Mouse (Mus musculus) forebrain, embryonic 14.5 days (tissue): ENCODE results near the gene Sf3a2. TPM values are rescaled to one million over a fixed set of nuclear protein-coding genes. Genes with fewer than 3 reads are reported as not detected.

Source experiments
- ATAC-seq: fragments of 200-750 bp; cut with Nextera tagmentation; 2 replicates; pipeline ENCODE4 v1.8.0; 2017; ENCODE audit warnings: mild to moderate bottlenecking, moderate library complexity
- DNase-seq: peaks from one replicate; pipeline ENCODE4 v3.0.0-alpha.2; 2015; ENCODE audit warnings: low spot score
- H3K27ac ChIP-seq: fragments of 300-500 bp; sonication (generic); 2 replicates; pipeline ENCODE4 v1.5.1; 2014; ENCODE audit warnings: low read depth, mild to moderate bottlenecking, control low read depth, low read length, moderate library complexity
- H3K27me3 ChIP-seq: fragments of 300-500 bp; sonication (generic); replicated peaks from 2 replicates; pipeline ENCODE4 v1.6.1; 2014; ENCODE audit warnings: low read length, control low read depth, mixed read lengths; ENCODE audit not compliant: control insufficient read depth, insufficient read depth
- H3K36me3 ChIP-seq: fragments of 300-500 bp; sonication (generic); 2 replicates; pipeline ENCODE4 v1.6.1; 2014; ENCODE audit warnings: low read length, control low read depth; ENCODE audit not compliant: control insufficient read depth, insufficient read depth
- H3K4me1 ChIP-seq: fragments of 300-500 bp; sonication (generic); 2 replicates; pipeline ENCODE4 v1.6.1; 2014; ENCODE audit warnings: antibody characterized with exemption, low read length, control low read depth; ENCODE audit not compliant: control insufficient read depth, insufficient read depth
- H3K4me2 ChIP-seq: fragments of 300-500 bp; sonication (generic); 2 replicates; pipeline ENCODE4 v1.6.1; 2014; ENCODE audit warnings: mild to moderate bottlenecking, control low read depth, low read length
- H3K4me3 ChIP-seq: fragments of 300-500 bp; sonication (generic); 2 replicates; pipeline ENCODE4 v1.5.1; 2014; ENCODE audit warnings: low read depth, low read length, control low read depth
- H3K9ac ChIP-seq: fragments of 300-500 bp; sonication (generic); 2 replicates; pipeline ENCODE4 v1.6.1; 2014; ENCODE audit warnings: mild to moderate bottlenecking, low read length, control low read depth, moderate library complexity
- H3K9me3 ChIP-seq: fragments of 300-500 bp; sonication (generic); replicated peaks from 2 replicates; pipeline ENCODE4 v1.6.1; 2016; ENCODE audit warnings: low read length, control low read depth, mixed read lengths; ENCODE audit not compliant: control insufficient read depth
- WGBS: fragments of 180-500 bp; shearing (Covaris S2); extraction: QIAGEN DNeasy Blood & Tissue Kit; methylation state at CpG from one replicate; pipeline ENCODE4 v1.1.7; 2014; 5-methylcytosine and 5-hydroxymethylcytosine counted together
- polyA plus RNA-seq: library from polyadenylated mRNA; unstranded; fragments of >200 nt; fragmentation: Nextera tagmentation; extraction: Ambion mirVana; gene quantifications from 2 replicates; pipeline ENCODE4 v1.2.1, GENCODE M21; 2014

Gene Sf3a2
- polyA plus RNA-seq, 1 experiment from 2014 or later: 66.6 TPM

DNA sequence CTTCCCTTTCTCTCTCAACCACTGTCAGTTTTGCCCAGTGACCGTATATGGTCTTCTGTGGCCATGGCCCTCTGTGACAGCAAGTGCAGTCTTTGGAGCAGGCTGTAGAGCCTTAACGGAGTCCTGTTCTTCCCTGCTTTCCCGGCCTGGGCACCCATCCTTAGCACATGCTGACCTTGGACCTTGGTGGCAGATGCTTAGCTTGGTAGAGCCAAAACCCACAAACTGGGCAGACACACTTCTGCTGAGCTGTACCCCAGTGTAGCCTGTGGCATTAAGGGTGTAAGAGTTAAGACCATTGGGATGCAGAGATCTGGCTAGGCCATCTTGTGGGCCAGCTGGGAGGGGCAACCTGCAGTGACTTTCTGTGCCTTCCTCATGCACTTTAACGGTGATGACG is 24.2 kb upstream of the Sf3a2 start:
- DNase-seq: no peak
- 84% methylated on average over 5 of the region's 5 CpGs for WGBS
- peak overlapping the region; percentile 70; the same call in 1 of the 2 replicates for H3K27ac ChIP-seq

DNA sequence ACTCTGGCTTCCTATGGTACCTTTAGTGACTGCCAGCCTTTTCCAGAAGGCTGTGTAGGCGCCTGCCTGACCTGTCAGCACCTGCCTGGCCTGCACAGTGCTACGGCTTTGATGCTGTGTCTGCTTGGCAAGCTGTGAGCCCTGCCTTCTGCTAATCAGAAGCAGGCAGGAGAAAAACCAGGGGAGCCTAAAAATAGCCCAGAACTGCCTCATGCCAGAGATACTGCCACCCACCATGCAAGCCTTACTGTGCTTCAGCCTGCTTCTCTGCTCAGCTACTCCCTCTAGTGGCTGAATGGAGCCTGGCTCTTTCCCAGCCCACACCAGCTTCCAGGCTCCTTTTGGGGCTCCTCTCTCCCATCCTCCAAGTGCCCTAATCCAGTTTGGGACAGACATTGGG is 23.4 kb upstream of the Sf3a2 start:
- H3K4me2 ChIP-seq: no peak overlapping the region
- H3K36me3 ChIP-seq: peaks cover 99% of the 10 kb centered on the region
- no peaks in the 10 kb centered on the region for H3K27me3 ChIP-seq
- ATAC-seq (peak; percentile 72), DNase-seq (peak; percentile 78)
- H3K4me1 ChIP-seq: no peaks in the 10 kb centered on the region
- peak overlapping the region; percentile 70 for H3K27ac ChIP-seq
- no peak overlapping the region for H3K4me3 ChIP-seq
- H3K9me3 ChIP-seq: no peaks in the 10 kb centered on the region
- 45% methylated on average over 2 of the region's 2 CpGs for WGBS
- H3K9ac ChIP-seq: no peak overlapping the region

More for the DNA sequence above, 24.2 kb upstream of the Sf3a2 start:
- no peaks in the 10 kb centered on the region for H3K9me3 ChIP-seq
- H3K9ac ChIP-seq: no peak overlapping the region
- no peaks in the 10 kb centered on the region for H3K27me3 ChIP-seq
- H3K4me1 ChIP-seq: no peaks in the 10 kb centered on the region
- no peak overlapping the region for H3K4me3 ChIP-seq
- no peak for ATAC-seq
- peaks cover 97% of the 10 kb centered on the region for H3K36me3 ChIP-seq
- no peak overlapping the region for H3K4me2 ChIP-seq

DNA sequence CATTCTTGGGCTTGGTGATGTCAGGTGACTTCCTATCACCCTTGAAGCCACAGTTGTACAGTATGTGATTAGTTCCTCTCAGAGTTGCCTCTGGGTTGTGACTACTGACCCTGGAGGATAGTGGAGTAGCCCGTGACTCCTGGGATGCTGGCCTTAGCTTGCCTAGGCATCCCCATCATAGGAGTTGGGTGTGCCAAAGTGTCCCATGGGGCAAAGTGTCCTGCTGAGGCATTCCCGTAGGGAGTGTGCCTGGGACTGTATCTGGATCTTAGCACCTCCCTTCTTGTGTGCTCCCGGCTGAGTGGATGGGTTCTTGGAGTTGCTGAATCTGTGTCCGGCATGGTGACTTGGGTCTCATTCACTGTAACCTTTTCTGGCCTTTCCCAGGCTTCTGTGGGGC is 23.0 kb upstream of the Sf3a2 start:
- no peak overlapping the region for H3K27ac ChIP-seq
- H3K9me3 ChIP-seq: no peaks in the 10 kb centered on the region
- ATAC-seq (no peak), DNase-seq (no peak)
- peaks cover 98% of the 10 kb centered on the region for H3K36me3 ChIP-seq
- H3K27me3 ChIP-seq: no peaks in the 10 kb centered on the region
- no peaks in the 10 kb centered on the region for H3K4me1 ChIP-seq
- H3K4me2 ChIP-seq: no peak overlapping the region
- 92% methylated on average over 4 of the region's 4 CpGs for WGBS
- no peak overlapping the region for H3K9ac ChIP-seq
- no peak overlapping the region for H3K4me3 ChIP-seq

DNA sequence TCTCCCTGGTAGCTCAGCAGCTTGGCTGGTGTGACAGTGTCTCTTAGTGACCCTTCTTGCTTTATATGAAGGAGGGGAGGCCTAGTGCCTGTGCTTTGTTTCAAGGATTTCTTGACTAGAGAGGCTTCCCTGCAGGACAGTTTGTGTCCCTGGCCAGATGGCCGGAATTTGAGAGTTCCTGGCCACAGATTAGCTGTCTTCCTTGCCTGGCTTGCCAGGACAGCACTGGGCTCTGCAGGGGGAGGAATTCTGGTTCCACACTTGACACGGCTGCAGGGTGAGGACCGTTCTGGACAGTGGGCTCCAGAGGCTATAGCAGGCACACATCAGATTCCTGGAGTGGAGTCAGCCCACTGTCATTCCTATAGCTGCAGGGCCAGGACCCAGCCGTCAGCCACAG is 22.3 kb upstream of the Sf3a2 start:
- DNase-seq: no peak
- H3K36me3 ChIP-seq: peaks cover 98% of the 10 kb centered on the region

DNA sequence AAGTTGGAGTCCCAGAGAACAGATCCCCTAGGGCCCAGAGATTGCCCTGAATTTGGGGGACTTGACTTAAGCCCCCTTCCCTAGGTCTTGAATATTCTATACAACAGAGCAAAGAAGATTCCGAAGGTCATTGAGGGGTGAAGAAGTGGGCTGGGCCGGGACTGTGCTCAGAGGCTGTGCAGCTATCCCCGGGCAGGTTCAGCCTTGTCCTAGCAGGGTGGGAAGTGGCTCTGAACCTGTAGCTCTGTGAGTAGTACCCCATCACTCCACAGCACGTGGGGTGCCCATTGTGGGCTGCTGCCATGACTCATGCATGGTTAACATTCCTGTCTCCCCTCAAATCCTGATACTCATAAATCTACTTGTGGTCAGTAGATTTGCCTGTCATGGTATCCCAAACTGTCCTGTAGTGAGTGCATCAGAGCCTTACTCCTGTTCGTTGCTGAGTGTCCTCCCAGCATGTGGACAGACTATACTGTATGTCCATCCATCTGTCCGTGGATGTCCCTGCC is 21.6 kb upstream of the Sf3a2 start:
- Histone ChIP-seq H3K9me3 (no peaks in the 10 kb centered on the region), H3K36me3 (peaks cover 98% of the 10 kb centered on the region)

More for the DNA sequence above, 22.3 kb upstream of the Sf3a2 start:
- Histone ChIP-seq H3K4me3 (no peak overlapping the region), H3K27ac (no peak overlapping the region), H3K9ac (no peak overlapping the region), H3K27me3 (no peaks in the 10 kb centered on the region), H3K4me2 (no peak overlapping the region), H3K4me1 (no peaks in the 10 kb centered on the region), H3K9me3 (no peaks in the 10 kb centered on the region)
- no peak for ATAC-seq
- WGBS: 91% methylated on average over 4 of the region's 4 CpGs

DNA sequence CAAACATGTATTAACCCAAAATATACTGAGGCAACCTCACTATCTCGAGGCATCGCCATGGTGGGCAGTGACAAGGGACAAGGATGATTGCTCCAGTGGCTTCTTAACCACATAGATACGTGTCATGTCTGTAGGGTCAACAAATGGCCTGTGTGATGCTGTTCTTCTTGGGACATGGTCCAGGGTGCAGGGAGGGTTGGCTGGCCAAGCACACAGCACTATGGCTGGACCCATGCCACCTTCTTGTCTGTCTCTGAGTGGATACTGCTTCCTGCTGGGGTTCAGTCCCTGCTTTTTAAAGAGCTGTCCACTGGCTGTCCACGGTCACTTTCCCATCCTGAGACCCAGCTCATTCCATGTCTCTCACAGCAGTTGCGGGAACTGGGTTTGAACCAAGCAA is 20.9 kb upstream of the Sf3a2 start:
- Histone ChIP-seq H3K4me3 (no peak overlapping the region), H3K4me1 (no peaks in the 10 kb centered on the region), H3K27ac (no peak overlapping the region), H3K27me3 (no peaks in the 10 kb centered on the region), H3K9me3 (no peaks in the 10 kb centered on the region), H3K36me3 (peaks cover 98% of the 10 kb centered on the region), H3K4me2 (no peak overlapping the region), H3K9ac (no peak overlapping the region)
- ATAC-seq (no peak), DNase-seq (no peak)
- WGBS: 95% methylated on average over 5 of the region's 5 CpGs

More for the DNA sequence above, 21.6 kb upstream of the Sf3a2 start:
- H3K27ac ChIP-seq: no peak overlapping the region
- no peaks in the 10 kb centered on the region for H3K27me3 ChIP-seq
- H3K4me3 ChIP-seq: no peak overlapping the region
- DNase-seq (no peak), ATAC-seq (no peak)
- no peaks in the 10 kb centered on the region for H3K4me1 ChIP-seq
- 88% methylated on average over 6 of the region's 6 CpGs for WGBS
- H3K4me2 ChIP-seq: no peak overlapping the region
- no peak overlapping the region for H3K9ac ChIP-seq

DNA sequence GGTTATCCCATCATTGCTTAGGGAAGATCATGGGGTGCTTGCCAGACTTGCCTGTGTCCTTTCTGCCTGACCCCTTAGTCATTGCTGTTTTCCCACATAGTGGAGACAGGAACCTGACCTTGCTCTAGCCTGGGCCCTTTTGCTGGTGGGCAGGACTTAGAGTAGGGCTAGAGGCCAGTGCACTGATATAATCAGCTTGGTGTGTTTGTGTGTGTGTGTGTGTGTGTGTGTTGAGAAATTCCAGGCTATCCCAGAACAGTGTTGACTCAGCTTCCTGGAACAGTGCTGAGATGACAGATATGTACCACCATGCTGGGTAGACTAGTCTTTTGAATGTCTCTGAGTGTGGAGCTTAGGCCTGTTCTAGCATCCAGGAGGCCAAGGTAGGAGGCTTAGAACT is 18.4 kb upstream of the Sf3a2 start:
- Histone ChIP-seq H3K27ac (no peak overlapping the region), H3K4me1 (no peaks in the 10 kb centered on the region), H3K36me3 (peaks cover 98% of the 10 kb centered on the region), H3K9me3 (no peaks in the 10 kb centered on the region), H3K4me2 (no peak overlapping the region), H3K27me3 (no peaks in the 10 kb centered on the region), H3K4me3 (no peak overlapping the region), H3K9ac (no peak overlapping the region)
- ATAC-seq (no peak), DNase-seq (no peak)

DNA sequence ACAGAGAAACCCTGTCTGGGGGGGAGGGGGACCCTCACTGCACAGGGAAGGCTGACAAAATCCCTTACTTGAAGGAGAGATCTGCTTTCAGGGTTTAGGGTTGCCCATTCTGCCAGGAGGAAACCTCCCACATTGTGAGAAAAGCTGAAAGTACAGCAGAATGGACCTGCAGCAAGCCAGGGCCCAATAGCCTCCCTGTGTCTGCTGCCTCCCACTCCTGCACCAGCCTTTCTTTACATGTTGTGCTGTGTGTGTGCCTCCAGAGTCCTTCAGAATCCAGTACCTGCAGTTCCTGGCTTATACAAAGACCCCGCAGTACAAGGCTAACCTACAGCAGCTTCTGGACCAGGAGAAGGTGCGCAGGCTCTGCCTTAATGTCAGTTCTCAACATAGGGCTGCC is 13.7 kb upstream of the Sf3a2 start:
- H3K4me2 ChIP-seq: no peak overlapping the region
- no peak overlapping the region for H3K27ac ChIP-seq
- H3K9ac ChIP-seq: no peak overlapping the region
- peaks cover 99% of the 10 kb centered on the region for H3K36me3 ChIP-seq
- H3K4me3 ChIP-seq: no peak overlapping the region
- WGBS: 95% methylated on average over 2 of the region's 2 CpGs
- H3K9me3 ChIP-seq: no peaks in the 10 kb centered on the region
- DNase-seq: no peak
- H3K4me1 ChIP-seq: no peaks in the 10 kb centered on the region
- ATAC-seq: no peak
- H3K27me3 ChIP-seq: no peaks in the 10 kb centered on the region

DNA sequence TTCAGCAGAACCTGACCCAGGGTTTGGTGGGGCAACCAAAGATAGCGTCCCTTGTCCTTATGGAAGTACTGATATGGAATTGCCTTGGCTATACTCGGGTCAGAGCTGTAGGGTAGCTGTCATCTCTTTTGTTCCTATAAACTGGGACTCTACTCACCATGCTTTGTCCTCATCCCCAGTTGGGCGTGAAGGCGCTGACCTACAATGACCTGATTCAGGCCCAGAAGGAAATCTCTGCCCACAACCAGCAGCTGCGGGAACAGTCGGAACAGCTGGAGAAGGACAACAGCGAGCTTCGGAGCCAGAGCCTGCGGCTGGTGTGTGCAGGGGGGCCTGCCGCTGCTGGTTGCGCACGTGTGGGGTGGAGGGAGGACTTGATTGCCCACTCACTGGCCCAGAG is 13.1 kb upstream of the Sf3a2 start:
- Histone ChIP-seq H3K4me1 (no peaks in the 10 kb centered on the region), H3K27ac (no peak overlapping the region), H3K36me3 (peaks cover 98% of the 10 kb centered on the region), H3K27me3 (no peaks in the 10 kb centered on the region), H3K4me2 (no peak overlapping the region), H3K4me3 (no peak overlapping the region), H3K9ac (no peak overlapping the region), H3K9me3 (no peaks in the 10 kb centered on the region)
- ATAC-seq (no peak), DNase-seq (no peak)
- WGBS: 84% methylated on average over 12 of the region's 12 CpGs
